Mouse (Mus musculus) heart, postnatal 0 days (tissue): ENCODE data around the gene Dnase2a.

Source experiments
- CTCF ChIP-seq: IDR thresholded peaks from 2 replicates; pipeline ENCODE4 v1.5.1; 2016; ENCODE audit warnings: antibody characterized with exemption, control low read depth, low read depth
- EP300 ChIP-seq: IDR thresholded peaks from 2 replicates; pipeline ENCODE4 v1.6.1; 2016; ENCODE audit warnings: antibody characterized with exemption, low read depth

GRCm38 (mm10) chr8:84970913-84971312 is 62.6 kb downstream of the Dnase2a start:
- TF ChIP-seq CTCF: no peak
- no peak for TF ChIP-seq EP300
